Mouse (Mus musculus) testis, adult 2 months (tissue): Measurements from ENCODE around the gene Ap4m1.

ENCODE experiments used
- CTCF ChIP-seq: fragments of 200-500 bp; IDR thresholded peaks from 2 replicates; pipeline ENCODE4 v1.5.1; 2012; ENCODE audit warnings: low read depth, mild to moderate bottlenecking, inconsistent platforms, low read length, moderate library complexity; ENCODE audit not compliant: control insufficient read depth, insufficient read depth, insufficient replicate concordance
- POLR2A ChIP-seq: fragments of 200-500 bp; IDR thresholded peaks from 2 replicates; pipeline ENCODE4 v1.6.1; 2012; ENCODE audit warnings: low read depth, mild to moderate bottlenecking, inconsistent platforms, low read length, moderate library complexity; ENCODE audit not compliant: control insufficient read depth

DNA sequence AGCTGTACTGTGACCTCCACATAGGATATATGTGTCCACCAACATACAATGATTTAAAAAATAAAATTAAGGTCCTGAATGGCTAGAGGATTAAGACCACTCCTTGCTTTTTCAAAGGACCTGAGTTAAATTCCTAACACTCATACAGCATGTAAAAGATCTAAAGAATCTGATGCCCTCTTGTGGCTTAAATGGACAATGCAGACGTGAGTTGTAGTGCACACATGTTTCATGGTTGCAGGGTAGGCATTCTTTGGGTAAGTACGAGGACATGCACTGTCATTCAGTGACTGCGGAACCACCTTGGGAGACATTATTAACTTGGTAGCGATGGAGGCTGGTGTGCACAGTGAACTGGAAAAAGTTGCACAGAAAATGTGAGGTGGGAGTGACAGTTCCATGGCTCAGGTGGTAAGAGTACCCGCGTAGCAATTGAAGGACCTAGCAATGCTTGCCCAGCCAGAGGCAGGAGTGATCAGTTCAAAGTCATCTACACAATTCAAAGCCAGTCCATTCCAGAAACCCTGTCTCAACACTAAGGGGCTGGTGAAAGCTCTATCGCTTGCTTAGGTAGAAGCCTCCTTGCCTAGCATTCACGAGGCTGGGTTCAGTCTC lies 33.8 kb upstream of the Ap4m1 start:
- no peak for TF ChIP-seq POLR2A
- TF ChIP-seq CTCF, result no peak
